Mouse (Mus musculus): Measurements from ENCODE around the gene Rxfp3. TPM values are rescaled to one million over a fixed set of nuclear protein-coding genes. Genes with fewer than 3 reads are reported as not detected.
"Not testable (repeated sequence)": the region's sequence is repeated elsewhere in the genome, so short reads cannot be mapped to it uniquely, and the experiment has no call there.

The Rxfp3 gene
- polyA plus RNA-seq, 1 experiment from 2014 or later: 0.04 TPM

- Histone ChIP-seq H3K4me2 (ENCODE audit: low read length) (peak within 1 kb of the TSS; percentile 11), H3K4me1 (ENCODE audit: control insufficient read depth in 2 of 2, insufficient read depth in 2 of 2, low read length in 2 of 2) (peaks cover 0 to 3% of the 10 kb centered on the region in 2 experiments; a peak in 1 of 4 replicates), H3K9me3 (ENCODE audit: control insufficient read depth, low read length) (no peaks in the 10 kb centered on the region), H3K27ac (replicated peaks in 1 of 2; ENCODE audit: control insufficient read depth in 1 of 2, insufficient read depth in 1 of 2, low read depth in 2 of 2, low read length in 2 of 2) (no peak within 1 kb of the TSS), H3K36me3 (ENCODE audit: control insufficient read depth, insufficient read depth, low read length) (peaks cover 6% of the 10 kb centered on the region), H3K27me3 (ENCODE audit: control insufficient read depth, insufficient read depth, low read length) (no peaks in the 10 kb centered on the region), H3K4me3 (ENCODE audit: control insufficient read depth in 1 of 2, insufficient read depth in 1 of 2, low read depth in 1 of 2, low read length in 2 of 2) (no peak within 1 kb of the TSS), H3K9ac (ENCODE audit: low read length) (no peak within 1 kb of the TSS)
- ATAC-seq (ENCODE audit: insufficient number of reproducible peaks, insufficient read depth, low FRiP score, low read depth): no peak
- WGBS: 33% methylated on average over 7 of the region's 7 CpGs
Measured at GRCm38 (mm10) chr15:11000421-11000820, 37.4 kb downstream of the Rxfp3 start, which contains the start of gene Slc45a2. Slc45a2 (plus strand) TSS chr15:11000721.

GRCm38 (mm10) chr15:10999832-11000231 is 38.0 kb downstream of the Rxfp3 start:
- WGBS: 48% methylated on average over 5 of the region's 5 CpGs
- Histone ChIP-seq H3K4me1 (ENCODE audit: control insufficient read depth in 2 of 2, insufficient read depth in 2 of 2, low read length in 2 of 2) (peaks cover 0 to 3% of the 10 kb centered on the region in 2 experiments; a peak in 1 of 4 replicates), H3K27me3 (ENCODE audit: control insufficient read depth, insufficient read depth, low read length) (no peaks in the 10 kb centered on the region), H3K4me2 (ENCODE audit: low read length) (peak overlapping the region; percentile 11), H3K36me3 (ENCODE audit: control insufficient read depth, insufficient read depth, low read length) (peaks cover 11% of the 10 kb centered on the region), H3K9me3 (ENCODE audit: control insufficient read depth, low read length) (no peaks in the 10 kb centered on the region), H3K9ac (ENCODE audit: low read length) (no peak overlapping the region), H3K4me3 (ENCODE audit: control insufficient read depth in 1 of 2, insufficient read depth in 1 of 2, low read depth in 1 of 2, low read length in 2 of 2) (no peak overlapping the region), H3K27ac (replicated peaks in 1 of 2; ENCODE audit: control insufficient read depth in 1 of 2, insufficient read depth in 1 of 2, low read depth in 2 of 2, low read length in 2 of 2) (no peak overlapping the region)
- no peak for ATAC-seq (ENCODE audit: insufficient number of reproducible peaks, insufficient read depth, low FRiP score, low read depth)

GRCm38 (mm10) chr15:10991566-10991965 is 46.2 kb downstream of the Rxfp3 start:
- Histone ChIP-seq H3K36me3 (ENCODE audit: control insufficient read depth, insufficient read depth, low read length) (peaks cover 29% of the 10 kb centered on the region), H3K9ac (ENCODE audit: low read length) (no peak overlapping the region), H3K4me2 (ENCODE audit: low read length) (no peak overlapping the region), H3K4me1 (ENCODE audit: control insufficient read depth in 2 of 2, insufficient read depth in 2 of 2, low read length in 2 of 2) (no peaks in the 10 kb centered on the region), H3K4me3 (ENCODE audit: control insufficient read depth in 1 of 2, insufficient read depth in 1 of 2, low read depth in 1 of 2, low read length in 2 of 2) (no peak overlapping the region), H3K27me3 (ENCODE audit: control insufficient read depth, insufficient read depth, low read length) (no peaks in the 10 kb centered on the region), H3K9me3 (ENCODE audit: control insufficient read depth, low read length) (no peaks in the 10 kb centered on the region), H3K27ac (replicated peaks in 1 of 2; ENCODE audit: control insufficient read depth in 1 of 2, insufficient read depth in 1 of 2, low read depth in 2 of 2, low read length in 2 of 2) (no peak overlapping the region)
- ATAC-seq (ENCODE audit: insufficient number of reproducible peaks, insufficient read depth, low FRiP score, low read depth): no peak
- WGBS: 90% methylated on average over 1 of the region's 1 CpGs

GRCm38 (mm10) chr15:10990411-10990810 is 47.4 kb downstream of the Rxfp3 start:
- Histone ChIP-seq H3K9ac (ENCODE audit: low read length) (no peak overlapping the region), H3K27ac (replicated peaks in 1 of 2; ENCODE audit: control insufficient read depth in 1 of 2, insufficient read depth in 1 of 2, low read depth in 2 of 2, low read length in 2 of 2) (no peak overlapping the region), H3K36me3 (ENCODE audit: control insufficient read depth, insufficient read depth, low read length) (peaks cover 23% of the 10 kb centered on the region), H3K4me2 (ENCODE audit: low read length) (no peak overlapping the region), H3K4me1 (ENCODE audit: control insufficient read depth in 2 of 2, insufficient read depth in 2 of 2, low read length in 2 of 2) (no peaks in the 10 kb centered on the region), H3K4me3 (ENCODE audit: control insufficient read depth in 1 of 2, insufficient read depth in 1 of 2, low read depth in 1 of 2, low read length in 2 of 2) (no peak overlapping the region), H3K9me3 (ENCODE audit: control insufficient read depth, low read length) (no peaks in the 10 kb centered on the region), H3K27me3 (ENCODE audit: control insufficient read depth, insufficient read depth, low read length) (no peaks in the 10 kb centered on the region)
- ATAC-seq (ENCODE audit: insufficient number of reproducible peaks, insufficient read depth, low FRiP score, low read depth): no peak
- 51% methylated on average over 2 of the region's 2 CpGs for WGBS

- H3K4me1 ChIP-seq (ENCODE audit: control insufficient read depth in 2 of 2, insufficient read depth in 2 of 2, low read length in 2 of 2); H3K27ac ChIP-seq (replicated peaks in 1 of 2; ENCODE audit: control insufficient read depth in 1 of 2, insufficient read depth in 1 of 2, low read depth in 2 of 2, low read length in 2 of 2); H3K9ac ChIP-seq (ENCODE audit: low read length); H3K27me3 ChIP-seq (ENCODE audit: control insufficient read depth, insufficient read depth, low read length); H3K9me3 ChIP-seq (ENCODE audit: control insufficient read depth, low read length); ATAC-seq (ENCODE audit: insufficient number of reproducible peaks, insufficient read depth, low FRiP score, low read depth); H3K4me2 ChIP-seq (ENCODE audit: low read length); H3K4me3 ChIP-seq (ENCODE audit: control insufficient read depth in 1 of 2, insufficient read depth in 1 of 2, low read depth in 1 of 2, low read length in 2 of 2): not testable (repeated sequence)
- 75% methylated on average over 2 of the region's 2 CpGs for WGBS
- peaks cover 19% of the 10 kb centered on the region; the same call in 1 of the 2 replicates for H3K36me3 ChIP-seq (ENCODE audit: control insufficient read depth, insufficient read depth, low read length)
Measured at GRCm38 (mm10) chr15:10986477-10986876, 51.3 kb downstream of the Rxfp3 start.

- no peak overlapping the region for H3K4me2 ChIP-seq (ENCODE audit: low read length)
- H3K4me3 ChIP-seq (ENCODE audit: control insufficient read depth in 1 of 2, insufficient read depth in 1 of 2, low read depth in 1 of 2, low read length in 2 of 2): no peak overlapping the region
- 69% methylated on average over 6 of the region's 6 CpGs for WGBS
Measured at GRCm38 (mm10) chr15:10985756-10986155, 52.0 kb downstream of the Rxfp3 start.

More at GRCm38 (mm10) chr15:10985756-10986155, 52.0 kb downstream of the Rxfp3 start:
- H3K27ac ChIP-seq (replicated peaks in 1 of 2; ENCODE audit: control insufficient read depth in 1 of 2, insufficient read depth in 1 of 2, low read depth in 2 of 2, low read length in 2 of 2): no peak overlapping the region
- no peaks in the 10 kb centered on the region for H3K9me3 ChIP-seq (ENCODE audit: control insufficient read depth, low read length)
- peaks cover 0 to 3% of the 10 kb centered on the region in 2 experiments; a peak in 1 of 4 replicates for H3K4me1 ChIP-seq (ENCODE audit: control insufficient read depth in 2 of 2, insufficient read depth in 2 of 2, low read length in 2 of 2)
- H3K36me3 ChIP-seq (ENCODE audit: control insufficient read depth, insufficient read depth, low read length): peaks cover 19% of the 10 kb centered on the region; the same call in 1 of the 2 replicates
- no peak for ATAC-seq (ENCODE audit: insufficient number of reproducible peaks, insufficient read depth, low FRiP score, low read depth)
- H3K27me3 ChIP-seq (ENCODE audit: control insufficient read depth, insufficient read depth, low read length): no peaks in the 10 kb centered on the region
- H3K9ac ChIP-seq (ENCODE audit: low read length): no peak overlapping the region

Other genes starting within 250 kb of the Rxfp3 start
- gene C1qtnf3, start 85.7 kb downstream of the Rxfp3 start, polyA plus RNA-seq (2014; fragmentation: Nextera tagmentation; extraction: Ambion mirVana): 0.16 TPM in 1 of 2 replicates, not detected in the other
- 16.6 and 19.3 TPM in 2 replicates for gene Amacr, start 56.2 kb downstream of the Rxfp3 start, polyA plus RNA-seq (2014; fragmentation: Nextera tagmentation; extraction: Ambion mirVana)
- 0.18 TPM in 1 of 2 replicates, not detected in the other for gene Slc45a2, start 37.3 kb downstream of the Rxfp3 start, polyA plus RNA-seq (2014; fragmentation: Nextera tagmentation; extraction: Ambion mirVana)
- 1.8 and 2.0 TPM in 2 replicates for gene Adamts12, start 26.8 kb upstream of the Rxfp3 start, polyA plus RNA-seq (2014; fragmentation: Nextera tagmentation; extraction: Ambion mirVana)